Mouse (Mus musculus) frontal cortex, postnatal 14 days (tissue): ENCODE results near the gene Fzd9.
"Not testable (repeated sequence)": the region's sequence is repeated elsewhere in the genome, so short reads cannot be mapped to it uniquely, and the experiment has no call there.

ENCODE experiments used
- DNase-seq, 2 experiments: peaks; one replicate each; pipeline ENCODE4 v3.0.0; 2022; ENCODE audit warnings: low spot score in 2 of 2

Fzd9 gene

DNA sequence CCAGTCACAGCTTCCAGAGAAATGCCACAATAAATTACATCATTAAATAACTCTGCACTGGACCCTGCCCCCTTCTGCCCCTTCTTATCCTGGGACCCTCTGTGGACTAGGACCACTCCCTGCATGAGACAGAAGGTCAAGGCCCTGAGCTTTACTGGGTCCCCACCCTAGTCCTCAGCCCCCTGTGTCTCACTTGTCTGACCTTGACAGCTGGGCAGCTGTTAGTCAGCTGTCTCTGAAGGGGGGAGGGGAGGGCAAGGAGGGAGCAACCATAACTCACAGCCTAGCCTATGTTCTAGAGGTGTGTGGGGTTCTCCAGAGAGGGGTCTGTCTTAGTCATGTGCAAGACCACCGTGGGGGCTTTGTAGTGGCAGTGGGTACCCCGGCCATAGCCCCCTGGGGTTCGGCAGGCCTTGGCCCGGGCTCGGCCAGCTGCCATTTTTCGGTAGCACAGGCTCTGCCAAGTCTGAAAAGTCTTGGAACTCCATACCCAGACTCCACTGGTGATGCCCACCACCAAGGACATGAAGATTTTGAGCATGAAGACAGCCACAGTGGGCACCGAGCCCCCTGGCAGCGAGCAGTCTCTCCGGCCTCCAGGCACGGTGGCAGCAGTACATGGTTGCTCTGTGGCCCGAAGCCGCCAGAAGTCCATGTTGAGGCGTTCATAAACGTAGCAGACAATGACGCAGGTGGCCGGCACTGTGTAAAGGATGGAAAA, 1.9 kb downstream of the Fzd9 start:
- DNase-seq: no peak

DNA sequence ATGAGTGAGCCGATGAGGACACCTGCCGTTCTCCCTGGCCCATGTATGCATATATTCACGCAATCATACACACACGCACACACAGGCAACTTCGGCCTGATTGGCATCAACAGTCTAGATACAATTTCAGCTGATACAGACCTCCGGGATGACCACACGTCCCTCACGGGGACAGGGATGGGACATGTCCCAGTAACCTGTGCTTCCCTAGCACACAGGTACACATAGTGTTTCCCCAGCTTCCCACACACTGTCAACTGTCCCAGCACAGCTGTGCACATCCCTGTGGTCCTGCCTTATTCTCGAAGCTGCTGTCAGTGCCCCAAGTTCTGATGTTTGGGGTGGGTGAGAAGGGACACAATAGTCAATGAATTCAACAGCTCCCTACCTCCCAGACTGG, 3.7 kb downstream of the Fzd9 start:
- no peak for DNase-seq

GRCm38 (mm10) chr5:135246531-135246930, 4.5 kb downstream of the Fzd9 start:
- DNase-seq: no peak

DNA sequence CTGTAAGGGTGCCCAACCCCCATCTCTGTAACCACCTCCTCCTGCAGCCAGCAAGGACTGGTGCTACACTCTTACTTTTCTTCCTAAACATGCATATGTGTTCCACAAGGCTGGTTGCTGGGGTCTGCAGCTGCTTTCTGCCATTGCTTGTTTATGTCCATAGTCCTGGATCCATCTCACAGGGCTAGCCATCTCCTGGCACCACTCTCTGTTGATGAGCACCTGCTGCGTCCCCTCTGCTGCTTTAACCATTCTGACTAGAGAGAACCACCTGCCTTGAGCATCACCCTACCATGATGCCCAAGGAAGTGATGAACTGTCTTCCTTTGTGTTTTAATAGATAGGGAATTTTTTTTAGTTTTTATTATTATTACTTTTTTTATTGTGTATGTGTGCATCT, 7.9 kb downstream of the Fzd9 start:
- no peak for DNase-seq

GRCm38 (mm10) chr5:135242608-135243007, 8.4 kb downstream of the Fzd9 start:
- no peak for DNase-seq

- DNase-seq: no peak
Observed at GRCm38 (mm10) chr5:135242136-135242535, 8.9 kb downstream of the Fzd9 start.

DNA sequence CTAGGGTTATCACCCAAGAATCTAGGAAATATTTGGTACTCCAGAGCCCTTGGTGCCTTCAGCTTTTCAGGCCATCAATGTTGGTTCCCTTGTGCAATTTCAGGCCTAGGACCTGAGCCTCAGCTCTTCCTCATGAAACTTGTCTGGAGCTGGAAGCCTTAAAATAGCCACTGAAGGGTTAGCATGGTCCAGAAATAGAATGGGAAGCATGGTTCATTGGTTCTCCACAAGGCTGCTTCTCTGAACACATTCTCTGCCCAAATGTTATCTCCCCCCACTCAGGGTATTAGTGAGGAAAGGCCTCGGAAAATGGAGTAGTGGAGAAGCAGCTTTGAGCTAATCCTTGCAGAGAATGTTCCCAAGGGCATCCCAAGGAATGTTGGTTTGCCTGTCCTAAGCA, 9.6 kb downstream of the Fzd9 start:
- DNase-seq: no peak

GRCm38 (mm10) chr5:135238832-135239231, 12.2 kb downstream of the Fzd9 start:
- DNase-seq: no peak

GRCm38 (mm10) chr5:135236571-135236970, 14.5 kb downstream of the Fzd9 start:
- peak in 1 of 2 experiments; percentile 43 for DNase-seq

GRCm38 (mm10) chr5:135233166-135233920, 17.7 kb downstream of the Fzd9 start:
- no peak for DNase-seq

DNA sequence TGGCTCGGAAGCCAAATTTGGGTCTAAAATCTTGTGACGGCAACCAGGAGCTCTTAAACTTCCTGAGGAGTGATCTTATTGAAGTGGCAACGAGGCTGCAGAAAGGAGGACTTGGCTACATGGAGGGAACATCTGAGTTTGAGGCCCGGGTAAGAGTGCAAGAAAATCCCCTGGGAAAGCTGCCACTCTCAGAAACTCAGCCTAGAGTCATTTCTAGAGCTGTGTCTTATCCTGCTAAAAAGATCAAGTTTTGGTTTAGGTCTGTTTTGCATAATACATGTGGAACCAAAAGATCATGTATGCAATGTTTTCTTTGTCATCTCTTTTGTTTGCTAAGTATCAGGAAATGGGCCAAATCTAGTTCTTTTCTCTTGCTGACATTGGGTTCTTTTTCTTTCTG, 20.8 kb downstream of the Fzd9 start:
- no peak for DNase-seq

- not testable (repeated sequence) for DNase-seq
Observed at GRCm38 (mm10) chr5:135225879-135226278, 25.2 kb downstream of the Fzd9 start.

DNA sequence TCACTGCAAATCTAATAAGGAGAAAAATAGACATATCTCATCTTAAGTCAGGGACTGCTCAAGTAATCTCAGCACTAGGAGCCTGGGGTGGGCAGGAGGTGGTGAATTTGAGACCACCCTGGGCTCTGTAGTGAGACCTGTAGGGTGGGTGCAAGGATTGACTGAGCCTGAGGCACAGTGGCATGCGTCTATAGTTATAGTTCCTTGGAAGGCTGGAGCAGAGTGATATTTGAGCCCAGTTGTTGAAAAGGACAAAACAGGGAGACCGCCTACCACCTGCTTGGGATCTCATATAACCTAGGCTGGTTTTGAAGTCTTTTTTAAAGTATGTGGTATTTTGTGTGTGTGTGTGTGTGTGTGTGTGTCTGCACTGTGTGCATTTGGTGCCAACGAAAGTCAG, 26.9 kb downstream of the Fzd9 start:
- DNase-seq: no peak

DNA sequence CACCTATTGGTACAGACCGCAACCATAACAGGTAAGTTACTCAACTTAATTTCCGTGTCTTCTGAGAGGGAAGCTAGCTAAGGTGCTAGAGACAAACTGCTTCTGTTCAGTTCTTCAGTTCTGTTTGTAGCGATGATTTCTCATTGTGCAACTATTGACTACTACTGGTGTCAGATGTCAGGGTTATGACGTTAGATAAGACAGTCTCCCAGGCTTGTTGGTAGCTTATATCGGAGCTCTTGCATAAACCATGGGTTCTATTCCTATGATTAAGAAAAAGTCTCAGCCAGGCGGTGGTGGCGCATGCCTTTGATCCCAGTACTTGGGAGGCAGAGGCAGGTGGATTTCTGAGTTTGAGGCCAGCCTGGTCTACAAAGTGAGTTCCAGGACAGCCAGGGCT, 29.0 kb downstream of the Fzd9 start:
- DNase-seq: no peak

DNA sequence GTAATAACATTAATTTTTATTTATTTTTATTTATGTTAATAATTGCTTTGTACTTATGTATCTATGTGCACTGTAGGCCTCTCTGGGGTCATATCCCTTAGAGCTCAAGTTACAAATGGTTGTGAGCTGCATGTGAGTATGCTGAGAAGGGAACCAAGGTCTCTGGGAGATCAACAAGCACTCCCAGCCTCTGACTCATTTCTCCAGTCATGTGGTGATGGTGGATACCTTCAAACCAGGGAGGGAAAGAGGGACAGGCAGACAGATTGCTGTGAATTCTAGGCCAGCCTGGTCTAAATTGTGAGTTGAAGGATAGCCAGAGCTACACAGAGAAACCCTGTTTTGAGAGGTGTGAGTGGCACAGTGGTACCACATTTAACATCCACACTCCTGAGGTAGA, 30.1 kb downstream of the Fzd9 start:
- DNase-seq: no peak

GRCm38 (mm10) chr5:135216871-135217270, 34.2 kb downstream of the Fzd9 start:
- DNase-seq: no peak

DNA sequence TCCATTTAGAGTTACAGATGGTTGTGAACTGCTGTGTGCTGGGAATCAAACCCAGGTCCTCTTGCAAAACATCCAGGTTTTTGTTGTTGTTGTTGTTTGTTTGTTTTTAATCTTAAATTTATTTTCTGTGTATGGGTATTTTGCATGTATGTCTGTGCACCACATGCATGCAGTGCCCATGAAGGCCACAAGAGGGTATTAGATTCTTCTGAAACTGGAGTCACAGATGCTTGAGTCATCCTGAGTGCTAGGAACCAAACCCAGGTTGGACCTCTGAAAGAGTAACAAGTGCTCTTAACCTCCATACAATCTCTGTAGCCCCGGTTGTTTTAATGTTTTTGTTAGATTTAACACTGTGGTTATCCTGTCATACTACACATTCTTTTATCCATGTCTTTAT, 42.8 kb downstream of the Fzd9 start:
- no peak for DNase-seq

GRCm38 (mm10) chr5:135202763-135203162, 48.3 kb downstream of the Fzd9 start:
- DNase-seq: no peak
